Mouse (Mus musculus): Measurements from ENCODE around the gene Tmem56.

DNA sequence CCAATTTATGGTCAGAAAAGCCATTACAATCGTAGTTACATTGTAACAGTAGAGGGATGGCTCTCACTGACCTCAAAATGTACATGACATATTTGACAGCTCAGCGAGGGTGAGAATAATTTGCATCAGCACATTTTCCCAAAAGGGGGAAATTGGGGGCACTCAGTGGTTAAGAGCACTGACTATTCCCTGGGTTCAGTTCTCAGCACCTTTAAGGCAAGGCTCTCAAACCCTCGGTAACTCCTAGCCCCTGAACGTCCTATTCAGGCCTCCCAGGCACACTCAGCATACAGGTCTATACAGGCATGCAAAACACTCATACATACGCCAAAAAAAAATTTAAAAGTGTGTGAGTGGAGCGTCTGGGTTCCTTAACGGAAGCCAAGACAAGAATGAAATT lies 112.3 kb downstream of the Tmem56 start:
- TF ChIP-seq GATA1 (IDR thresholded peaks at IDR 0.05; ENCODE audit: borderline replicate concordance, low read length) (no peak), FLI1 (IDR thresholded peaks at IDR 0.05; ENCODE audit: low read length) (no peak)
